Mouse (Mus musculus) NIH3T3 (cell line): ENCODE results near the gene Enc1.
A peak's percentile ranks its signal among the peaks of the same experiment; 100 is the strongest.

Experiments used
- DNase-seq: peaks from one replicate; pipeline ENCODE4 v3.0.0-alpha.2; 2012; ENCODE audit warnings: low read depth

The Enc1 gene

GRCm38 (mm10) chr13:97292026-97292425 lies 51.1 kb downstream of the Enc1 start:
- DNase-seq: peak; percentile 9

DNA sequence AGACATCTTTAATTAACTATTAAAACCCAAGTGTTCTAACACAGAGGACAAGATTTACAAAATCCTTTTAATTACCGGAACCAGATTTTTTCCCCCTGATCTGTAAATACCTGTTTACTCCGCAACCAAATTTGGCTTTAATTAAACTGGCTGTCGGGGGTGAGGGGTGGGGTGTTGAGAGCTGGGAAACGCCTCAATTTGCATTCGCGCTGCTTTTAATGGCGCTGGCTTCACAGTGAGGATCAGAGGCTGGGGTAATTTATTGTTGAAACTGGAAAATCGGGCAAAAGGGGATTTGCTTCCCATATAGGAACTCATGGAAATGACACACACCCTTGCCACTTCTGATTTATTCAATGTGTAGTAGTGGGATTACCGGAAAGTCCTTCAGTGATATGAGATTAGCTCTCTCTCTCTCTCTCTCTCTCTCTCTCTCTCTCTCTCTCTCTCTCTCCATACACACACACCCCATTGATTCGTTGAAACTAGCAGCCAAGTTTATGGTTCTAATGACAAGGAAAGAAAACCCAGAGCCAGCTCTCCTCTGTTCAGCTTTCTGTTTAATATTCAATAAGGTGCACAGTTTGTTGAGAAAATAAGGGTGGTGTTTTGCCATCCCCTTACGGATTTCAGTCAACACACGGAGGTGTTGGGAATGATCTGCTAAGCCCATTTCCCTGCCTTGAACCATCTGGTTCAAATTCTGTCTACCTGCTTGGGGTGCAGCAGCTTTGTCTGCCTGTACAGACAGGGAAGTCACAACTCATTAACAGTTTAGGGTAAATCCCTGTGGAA lies 51.7 kb downstream of the Enc1 start:
- DNase-seq: no peak

GRCm38 (mm10) chr13:97295101-97295852 lies 54.4 kb downstream of the Enc1 start:
- DNase-seq: peak; percentile 5

DNA sequence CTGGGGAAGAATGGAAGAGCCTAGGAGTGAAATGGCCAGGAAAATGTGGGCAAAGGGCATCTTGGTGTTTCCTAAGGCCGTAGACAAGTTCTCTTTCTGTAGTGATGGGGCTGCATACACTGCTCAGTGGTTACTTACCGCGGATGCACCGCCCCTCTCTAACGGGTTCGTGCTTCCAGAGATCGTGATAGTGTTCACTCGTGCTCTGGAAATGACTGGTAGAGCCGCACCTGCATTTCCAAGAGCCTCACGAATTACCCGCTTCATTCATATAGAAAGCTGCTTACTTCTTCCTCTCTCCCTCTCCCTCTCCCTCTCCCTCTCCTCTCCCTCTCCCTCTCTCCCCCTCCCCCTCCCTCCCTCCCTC lies 54.9 kb downstream of the Enc1 start:
- no peak for DNase-seq

GRCm38 (mm10) chr13:97296281-97296680 lies 55.4 kb downstream of the Enc1 start:
- DNase-seq: no peak

- DNase-seq: no peak
These were observed 55.9 kb downstream of the Enc1 start for GRCm38 (mm10) chr13:97296757-97297156.

GRCm38 (mm10) chr13:97297418-97298050 lies 56.6 kb downstream of the Enc1 start:
- no peak for DNase-seq

DNA sequence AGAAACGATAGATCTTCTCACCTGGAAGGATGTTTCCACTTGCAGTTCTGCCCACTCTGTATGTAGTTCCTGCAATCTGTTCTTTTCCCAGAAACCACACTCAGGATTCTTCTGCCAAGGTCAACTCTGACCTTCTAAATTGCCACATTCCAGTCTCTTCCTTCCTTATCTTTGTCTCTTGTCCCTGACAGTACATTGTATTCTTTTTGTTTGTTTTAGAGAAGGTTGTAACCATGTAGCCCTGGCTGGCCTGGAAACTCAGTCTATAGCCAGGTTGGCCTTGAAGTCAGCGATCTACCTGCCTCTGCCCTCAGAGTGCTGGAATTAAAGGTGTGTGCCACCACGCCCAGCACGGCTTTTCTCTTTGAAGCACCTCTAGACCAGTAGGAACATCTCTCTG lies 58.0 kb downstream of the Enc1 start:
- no peak for DNase-seq

- DNase-seq: no peak
These were observed 59.3 kb downstream of the Enc1 start for GRCm38 (mm10) chr13:97299877-97300873.
